Comparison of ENCODE assay signal across 28 mouse cellular contexts in genomic region chr11:77709039-77709438, GRCm38 (mm10). TPM values are rescaled to one million over a fixed set of nuclear protein-coding genes. Genes with fewer than 3 reads are reported as not detected.
"Had no signal": no experiment of that assay in that cellular context is flagged by ENCODE, and none has a peak within 500 bp of the region (broad histone marks: within the 10 kb centered on the region; RNA-seq: fewer than 3 reads in every experiment).

No protein-coding gene starts in this region.

- H3K9me3 ChIP-seq: kidney, embryonic 15.5 days; limb, embryonic 10.5 days; limb, embryonic 13.5 days; midbrain, embryonic 12.5 days; midbrain, embryonic 15.5 days; neural tube, embryonic 12.5 days; neural tube, embryonic 15.5 days; stomach, embryonic 15.5 days had no signal

- H3K4me3 ChIP-seq: kidney, embryonic 15.5 days; layer of hippocampus, adult 2 months; limb, embryonic 10.5 days; limb, embryonic 13.5 days; midbrain, embryonic 12.5 days; midbrain, embryonic 15.5 days; neural tube, embryonic 12.5 days; neural tube, embryonic 15.5 days; stomach, embryonic 15.5 days had no signal

- H3K4me1 ChIP-seq: kidney, embryonic 15.5 days; limb, embryonic 10.5 days; limb, embryonic 13.5 days; midbrain, embryonic 12.5 days; midbrain, embryonic 15.5 days; neural tube, embryonic 12.5 days; neural tube, embryonic 15.5 days; stomach, embryonic 15.5 days had no signal

- H3K27ac ChIP-seq: kidney, embryonic 15.5 days; layer of hippocampus, adult 2 months; limb, embryonic 10.5 days; limb, embryonic 13.5 days; liver, embryonic 14.5 days; macrophage; midbrain, embryonic 12.5 days; midbrain, embryonic 15.5 days; neural tube, embryonic 12.5 days; neural tube, embryonic 15.5 days; stomach, embryonic 15.5 days had no signal

- H3K9ac ChIP-seq: kidney, embryonic 15.5 days; limb, embryonic 13.5 days; liver, embryonic 14.5 days; liver, postnatal 0 days; lung, embryonic 14.5 days; midbrain, embryonic 12.5 days; midbrain, embryonic 15.5 days; neural tube, embryonic 12.5 days; neural tube, embryonic 15.5 days; stomach, embryonic 15.5 days had no signal

- H3K27me3 ChIP-seq: kidney, embryonic 15.5 days; limb, embryonic 13.5 days; midbrain, embryonic 12.5 days; midbrain, embryonic 15.5 days; neural tube, embryonic 12.5 days; neural tube, embryonic 15.5 days; stomach, embryonic 15.5 days had no signal

- DNase-seq: kidney, postnatal 10 days; layer of hippocampus, adult 9-11 months; liver, postnatal 0 days; lung, embryonic 14.5 days; right cerebral cortex, adult 18-20 months; right cerebral cortex, postnatal 14 days; right cerebral cortex, postnatal 4 days; spleen, adult 18-20 months; thymus, postnatal 36 days had no signal

RNA-seq across cellular contexts. Expression of gene Cryba1, which starts 16.0 kb away (rescaled TPM):
- total RNA-seq: layer of hippocampus, adult 2 months; layer of hippocampus, postnatal 25 days; left cerebral cortex, adult 18-20 months; left cerebral cortex, postnatal 25 days; megakaryocyte, adult 5-6 weeks had no signal
- polyA plus RNA-seq: kidney, embryonic 15.5 days; large intestine, adult 2 months; limb, embryonic 10.5 days; limb, embryonic 13.5 days; liver, embryonic 11.5 days; liver, embryonic 14.5 days; liver, postnatal 0 days; lung, embryonic 14.5 days; lung, postnatal 0 days; macrophage; stomach, embryonic 15.5 days; urinary bladder, adult 2 months had no signal
